Mouse (Mus musculus): ENCODE data around the gene Cib2.
A peak's percentile ranks its signal among the peaks of the same experiment; 100 is the strongest.
"Not testable (repeated sequence)": the region's sequence is repeated elsewhere in the genome, so short reads cannot be mapped to it uniquely, and the experiment has no call there.

The Cib2 gene

DNA sequence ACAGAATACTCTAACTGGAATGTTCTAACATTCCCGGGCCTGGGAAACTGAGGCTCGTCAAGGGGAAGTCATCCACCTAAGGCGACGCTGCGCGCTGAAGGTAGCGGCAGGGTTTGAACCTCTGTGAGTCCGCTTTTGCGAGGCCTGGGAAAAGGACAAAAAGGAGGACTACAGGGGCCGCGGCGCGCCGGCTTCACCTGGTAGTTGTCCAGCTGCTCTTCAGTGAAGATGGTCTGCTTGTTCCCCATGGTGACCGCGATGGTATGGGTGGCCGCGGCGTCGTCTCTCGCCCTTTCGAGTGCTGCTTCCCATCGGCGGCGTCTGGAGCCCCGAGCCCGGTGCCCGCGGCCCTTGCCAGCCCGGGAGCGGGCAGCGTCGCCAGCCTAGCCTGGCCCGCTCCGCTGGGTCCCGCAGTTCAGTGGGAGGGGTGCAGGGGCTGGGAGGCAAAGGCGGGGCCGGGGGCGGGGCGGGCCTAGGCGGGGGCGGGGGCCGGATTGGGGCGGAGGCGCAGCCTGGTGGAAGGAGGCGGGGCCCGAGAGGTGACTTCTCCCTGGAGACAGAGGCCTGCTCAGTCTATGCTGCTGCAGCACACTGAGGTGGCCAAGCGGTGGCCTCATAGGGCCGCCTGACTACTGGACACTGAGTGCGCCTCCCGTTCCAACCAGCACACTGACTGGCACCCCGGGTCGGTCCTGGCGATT lies at the start of gene Cib2:
Gene Cib2, minus strand, starts transcription at position 448 of the 701 bp plus-strand sequence.
- DNase-seq, result peak; percentile 72 to 81

GRCm38 (mm10) chr9:54604886-54605285 lies 44.9 kb upstream of the Cib2 start:
- peak; percentile 52 to 62 for DNase-seq

DNA sequence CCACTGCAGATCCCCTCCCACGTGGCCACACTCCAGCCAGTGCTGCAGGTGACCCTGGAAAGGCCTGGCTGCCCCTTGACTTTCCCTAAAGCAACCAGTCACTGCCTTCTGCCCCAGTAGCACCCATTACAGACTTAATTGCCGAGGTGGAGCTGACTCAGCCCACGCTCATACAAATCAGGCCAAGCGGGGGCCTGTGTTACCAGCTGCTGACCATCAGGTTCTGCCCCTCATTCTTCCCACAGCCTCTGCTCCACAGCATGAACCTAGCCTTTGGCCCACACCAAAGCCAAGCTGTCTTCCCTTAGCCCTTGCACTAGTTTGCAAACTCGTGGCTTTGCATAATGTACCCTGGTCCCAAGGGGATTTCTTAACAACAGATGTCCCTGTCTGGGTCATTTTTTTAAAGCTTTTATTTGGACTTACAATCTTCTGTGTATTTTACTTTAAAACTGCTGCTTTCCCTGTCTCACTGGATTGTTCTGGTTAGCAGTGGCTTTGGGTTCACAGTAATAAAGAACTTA lies 44.2 kb upstream of the Cib2 start:
- DNase-seq, result no peak

DNA sequence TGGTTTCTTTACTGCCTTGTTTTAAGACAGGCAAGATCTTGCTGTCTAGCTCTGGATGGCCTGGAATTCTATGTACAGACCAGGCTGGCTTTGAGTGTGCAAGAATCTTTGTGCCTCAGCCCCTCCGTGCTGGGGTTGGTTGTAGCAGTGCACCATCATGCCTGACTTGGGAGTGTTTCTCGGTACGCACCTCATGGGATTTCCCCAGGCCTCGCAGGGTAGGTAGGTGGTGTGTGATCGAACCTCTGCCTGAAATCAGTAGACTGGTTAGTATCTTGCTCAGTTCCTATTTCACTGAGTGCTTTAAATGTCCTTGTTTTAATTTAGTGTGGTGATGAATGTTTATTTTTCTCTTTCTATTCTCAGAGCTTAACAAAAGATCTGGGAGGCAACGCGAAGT lies 42.9 kb upstream of the Cib2 start:
- no peak for DNase-seq

DNA sequence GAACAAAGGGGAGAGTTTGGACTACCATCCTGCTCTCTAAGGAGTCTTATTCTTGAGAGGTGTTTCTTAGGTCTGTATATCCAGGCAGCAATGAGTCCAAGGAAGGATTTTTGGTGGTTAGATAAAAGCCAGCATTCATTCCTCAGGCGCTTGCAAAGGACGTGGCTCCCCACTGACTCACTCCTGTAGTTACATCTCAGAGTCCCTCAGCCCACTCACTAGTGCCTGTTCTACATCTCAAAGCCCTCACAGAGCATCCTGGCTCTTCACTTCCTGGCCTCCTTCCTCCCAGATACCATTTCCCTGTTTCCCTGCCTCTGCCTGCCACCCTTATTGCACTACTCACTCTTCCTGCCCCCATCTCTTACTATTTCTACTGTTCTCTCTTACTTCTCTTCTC lies 42.4 kb upstream of the Cib2 start:
- no peak for DNase-seq

- no peak for DNase-seq
Observed at GRCm38 (mm10) chr9:54596752-54597465, 36.9 kb upstream of the Cib2 start.

GRCm38 (mm10) chr9:54593652-54594051 lies 33.6 kb upstream of the Cib2 start:
- not testable (repeated sequence) for DNase-seq

GRCm38 (mm10) chr9:54587863-54588262 lies 27.8 kb upstream of the Cib2 start:
- no peak for DNase-seq

DNA sequence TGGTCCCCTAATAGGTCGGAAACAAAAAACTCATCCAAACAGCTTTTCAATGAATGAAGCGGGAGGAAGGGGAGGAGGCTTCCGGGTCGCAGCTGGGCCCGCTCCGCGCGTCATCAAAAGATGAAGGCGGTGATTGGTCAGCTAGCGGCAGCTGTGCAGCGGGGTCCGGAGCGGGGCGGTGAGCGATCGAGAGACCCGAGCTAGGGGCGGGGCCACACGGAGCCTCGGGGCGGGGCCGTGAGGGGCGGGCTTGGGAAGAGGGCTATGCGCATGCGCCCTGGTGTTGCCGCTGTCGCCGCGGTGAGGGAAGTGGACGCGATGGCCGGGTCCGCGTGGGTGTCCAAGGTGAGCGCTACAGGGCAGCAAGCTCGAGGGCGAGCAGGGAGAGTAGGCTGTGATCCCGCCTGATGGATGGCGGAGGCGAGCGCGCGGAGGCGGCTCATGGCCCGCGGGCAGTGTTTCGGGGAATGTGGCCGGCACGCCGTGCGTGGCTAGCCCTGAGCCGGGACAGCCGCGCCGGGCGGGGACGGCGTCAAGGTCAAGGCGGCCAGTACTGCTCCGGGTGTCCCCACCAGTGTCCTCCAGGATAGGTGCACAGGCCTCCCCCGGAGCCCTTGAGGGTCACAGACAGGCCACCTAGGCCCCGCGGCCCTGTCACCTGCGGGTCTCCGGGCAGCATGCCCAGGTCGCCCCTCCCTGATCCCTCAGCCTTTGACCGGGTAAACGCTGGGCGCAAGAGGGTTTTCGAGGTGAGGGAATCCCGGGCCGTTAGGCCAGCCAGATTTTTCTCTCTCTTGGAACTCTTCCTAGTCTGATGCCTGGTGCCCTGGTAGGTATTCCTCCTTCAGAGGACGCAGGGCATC lies 26.4 kb upstream of the Cib2 start, which contains the start of gene Idh3a:
Gene Idh3a, plus strand, starts transcription at position 136 of the 863 bp plus-strand sequence.
- DNase-seq, result peak; percentile 93 to 96

- no peak for DNase-seq
Observed at GRCm38 (mm10) chr9:54585839-54586198, 25.8 kb upstream of the Cib2 start.

- DNase-seq, result not testable (repeated sequence)
Observed at GRCm38 (mm10) chr9:54584127-54584526, 24.1 kb upstream of the Cib2 start.

DNA sequence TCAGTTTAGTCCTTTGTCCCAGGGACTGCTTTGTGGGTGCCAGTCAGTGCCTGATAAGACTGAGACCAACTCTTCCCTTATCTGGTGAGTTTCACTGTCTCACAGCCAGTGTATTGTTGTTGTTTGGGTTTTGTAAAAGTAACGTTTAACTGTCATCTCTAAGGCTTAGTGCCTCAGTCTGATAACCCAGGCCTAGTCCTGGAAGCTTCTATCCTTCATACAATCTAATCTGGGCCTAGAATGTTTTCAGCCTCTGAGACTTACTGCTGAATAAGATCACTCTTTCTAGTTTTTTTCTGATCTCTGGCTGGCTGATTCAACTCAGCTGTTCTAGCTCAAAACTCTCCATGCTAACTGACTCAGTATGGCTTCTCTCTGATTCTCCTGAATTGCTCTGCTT lies 23.7 kb upstream of the Cib2 start:
- DNase-seq, result no peak

DNA sequence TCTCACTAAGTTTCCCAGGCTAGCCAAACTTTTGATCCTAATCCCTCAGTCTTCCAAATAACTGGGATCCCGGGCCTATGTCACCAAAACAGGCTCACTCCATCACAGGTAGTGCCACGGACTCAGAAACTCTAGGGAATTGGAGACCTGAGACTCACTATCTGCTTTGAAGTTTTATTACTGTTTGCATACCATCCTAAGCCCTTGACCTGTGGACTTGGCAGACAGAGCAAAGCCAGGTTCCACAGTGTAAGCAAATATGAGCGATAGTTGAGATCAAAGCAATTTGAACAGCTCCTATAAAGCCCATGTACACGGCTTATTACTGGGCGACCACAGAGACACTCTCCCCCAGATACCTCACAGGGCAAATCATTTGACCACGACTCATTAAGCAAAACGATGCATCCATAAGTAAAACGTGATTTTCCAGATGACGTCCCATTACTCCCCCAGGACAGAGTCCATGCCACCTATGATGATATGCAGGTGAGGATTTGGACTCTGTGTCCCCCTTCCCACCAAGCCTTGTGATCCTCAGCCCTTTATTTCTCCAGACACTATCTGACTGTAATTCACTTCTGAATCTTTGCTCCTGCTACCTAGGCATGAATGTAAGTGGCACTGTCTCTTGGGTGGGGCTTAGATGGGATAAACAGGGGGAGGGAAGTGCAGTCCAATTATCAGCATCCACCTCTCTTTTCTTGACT lies 11.3 kb upstream of the Cib2 start:
- DNase-seq, result no peak

DNA sequence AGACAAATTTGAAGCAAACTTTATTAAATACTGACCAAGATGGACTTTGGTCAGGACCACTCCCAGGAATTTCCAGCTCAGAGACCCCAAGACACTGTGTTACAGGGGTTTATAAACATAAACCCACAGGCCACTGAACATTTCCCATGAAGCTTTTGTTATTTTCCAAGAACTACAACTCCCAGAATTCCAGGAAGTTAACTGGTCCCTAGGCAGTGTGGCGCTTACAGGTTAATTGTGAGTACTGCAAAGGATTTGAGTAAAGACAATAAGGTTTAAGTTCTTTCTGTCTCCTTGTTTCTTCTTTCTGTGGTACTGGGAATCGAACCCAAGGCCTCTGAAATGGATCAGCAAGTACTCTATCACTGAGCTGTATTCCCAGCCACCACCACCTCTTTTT lies 8.7 kb upstream of the Cib2 start:
- DNase-seq, result no peak

GRCm38 (mm10) chr9:54566958-54567357 lies 6.9 kb upstream of the Cib2 start:
- DNase-seq, result no peak

- DNase-seq, result no peak
Observed at GRCm38 (mm10) chr9:54560831-54561601, 998 bp upstream of the Cib2 start.

GRCm38 (mm10) chr9:54558731-54559130 lies 1.3 kb downstream of the Cib2 start:
- no peak for DNase-seq

GRCm38 (mm10) chr9:54555044-54555443 lies 5.0 kb downstream of the Cib2 start:
- no peak for DNase-seq

DNA sequence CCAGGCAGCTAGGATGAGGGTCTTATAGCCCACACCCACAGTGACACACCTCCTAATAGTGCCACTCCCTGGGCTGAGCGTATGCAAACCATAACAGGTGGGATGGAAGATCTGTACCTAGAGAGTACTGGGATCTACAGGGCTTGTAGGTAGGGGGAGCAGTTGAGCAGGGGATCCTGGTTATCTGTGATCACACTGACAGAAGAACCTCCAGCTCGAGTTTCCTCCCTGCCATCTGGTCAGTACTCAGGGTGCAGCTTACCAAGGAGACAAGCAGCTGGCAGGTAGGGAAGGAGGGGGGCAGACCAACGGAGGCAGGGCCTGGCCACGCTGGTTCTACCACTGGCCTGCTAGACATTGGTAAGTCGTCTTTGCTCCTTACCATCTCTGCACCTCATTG lies 7.6 kb downstream of the Cib2 start:
- peak; percentile 60 to 63 for DNase-seq

DNA sequence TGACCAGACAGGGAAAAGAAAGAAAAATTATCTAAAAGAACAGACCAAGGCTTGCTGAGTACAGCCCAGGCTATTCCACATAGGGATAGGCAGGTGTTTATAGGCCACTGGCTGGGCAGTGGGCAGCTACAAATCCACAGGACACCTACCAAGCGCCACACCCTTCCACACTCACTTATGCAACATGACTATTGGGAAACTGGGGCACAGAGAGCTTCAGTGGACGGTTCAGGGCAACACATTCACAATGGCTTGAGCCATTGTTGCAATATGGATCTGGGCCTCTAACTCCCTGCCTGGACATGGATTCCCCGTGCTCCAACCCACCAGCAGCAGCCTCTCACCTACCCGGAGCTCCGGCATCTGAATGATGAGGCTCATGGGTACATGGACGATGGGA lies 10.6 kb downstream of the Cib2 start:
- no peak for DNase-seq

GRCm38 (mm10) chr9:54547536-54547935 lies 12.5 kb downstream of the Cib2 start:
- DNase-seq, result peak; percentile 78 to 79

- no peak for DNase-seq
Observed at GRCm38 (mm10) chr9:54544954-54545315, 15.1 kb downstream of the Cib2 start.

Measured in cerebellum, postnatal 36 days (tissue).